Mouse (Mus musculus) stomach, postnatal 0 days (tissue): Measurements from ENCODE around the gene Klhdc7b.

Source experiments
- CTCF ChIP-seq: IDR thresholded peaks from 2 replicates; pipeline ENCODE4 v1.5.1; 2016; ENCODE audit warnings: antibody characterized with exemption, low read depth, mild to moderate bottlenecking, moderate library complexity
- EP300 ChIP-seq: optimal IDR thresholded peaks from 2 replicates; pipeline ENCODE3; 2016; ENCODE audit warnings: antibody characterized with exemption

DNA sequence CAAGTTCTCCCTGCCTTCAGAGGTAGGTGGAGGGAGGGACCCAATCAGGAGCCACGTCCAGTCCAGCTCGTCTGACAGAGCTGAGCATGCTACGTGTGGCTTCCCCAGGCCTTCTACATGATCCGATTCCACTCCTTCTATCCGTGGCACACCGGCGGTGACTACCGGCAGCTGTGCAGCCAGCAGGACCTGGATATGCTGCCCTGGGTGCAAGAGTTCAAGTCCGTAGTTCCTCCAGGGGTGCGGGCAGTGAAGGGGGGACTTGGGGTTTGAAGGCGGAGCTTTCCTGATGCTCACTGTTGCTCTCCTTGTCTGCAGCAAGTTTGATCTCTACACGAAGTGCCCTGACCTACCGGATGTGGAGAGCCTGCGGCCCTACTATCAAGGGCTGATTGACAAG lies 48.3 kb upstream of the Klhdc7b start:
- no peak for TF ChIP-seq CTCF
- no peak for TF ChIP-seq EP300
